Mouse (Mus musculus): ENCODE results near the gene Faap24. TPM values are rescaled to one million over a fixed set of nuclear protein-coding genes. Genes with fewer than 3 reads are reported as not detected.

The Faap24 gene
- polyA plus RNA-seq (2012; rRNA removed): 6.9 and 7.3 TPM in 2 replicates

DNA sequence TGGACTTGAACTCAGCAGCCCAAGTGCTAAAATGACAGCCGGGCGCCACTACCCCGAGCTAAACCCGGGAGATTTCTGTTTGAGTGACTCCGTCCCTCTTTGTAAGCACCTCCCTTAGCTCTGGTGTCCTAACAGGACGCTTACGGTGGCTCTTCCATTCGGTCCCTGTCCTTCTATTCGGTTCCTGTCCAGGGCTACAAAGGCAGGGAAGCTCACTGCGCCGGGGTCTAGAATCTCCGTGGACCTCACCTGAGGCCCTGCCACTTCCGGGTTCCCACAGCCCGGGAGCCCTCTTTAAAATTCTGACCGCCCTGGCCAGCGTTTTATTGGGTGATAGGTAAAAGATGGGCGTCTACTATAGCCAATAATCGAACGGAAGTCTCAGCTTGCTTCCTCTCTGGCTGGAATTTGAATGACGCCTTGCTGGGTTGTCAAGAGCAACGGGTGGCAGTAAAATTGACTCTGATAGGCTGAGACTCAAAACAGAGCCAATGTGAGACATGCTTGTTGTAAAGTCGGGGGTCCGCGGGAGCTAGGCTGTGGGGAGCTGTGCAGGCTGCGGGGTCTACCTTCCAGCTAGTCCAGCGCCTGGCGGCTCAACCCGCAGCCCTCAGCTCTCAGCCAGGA is at the start of gene Faap24, which contains the start of gene Cep89:
Gene Faap24 (minus strand): TSS at position 295 of the 627 bp plus-strand sequence.
Gene Cep89 (plus strand): TSS at position 494 of the 627 bp plus-strand sequence.

Other genes starting within 250 kb of the Faap24 start
- gene Slc7a10, start 210.5 kb downstream of the Faap24 start, polyA plus RNA-seq (2012; rRNA removed): 12.3 and 13.2 TPM in 2 replicates
- 73.7 and 80.6 TPM in 2 replicates for gene Lrp3, start 181.3 kb downstream of the Faap24 start, polyA plus RNA-seq (2012; rRNA removed)
- 18.7 and 20.1 TPM in 2 replicates for gene Gpatch1, start 78.4 kb downstream of the Faap24 start, polyA plus RNA-seq (2012; rRNA removed)
- 1.9 and 2.4 TPM in 2 replicates for gene Rhpn2, start 62.7 kb downstream of the Faap24 start, polyA plus RNA-seq (2012; rRNA removed)
- gene Cep89, start 199 bp upstream of the Faap24 start, polyA plus RNA-seq (2012; rRNA removed): 28.1 and 28.6 TPM in 2 replicates
- 0.12 TPM in 2 replicates for gene Slc7a9, start 52.0 kb upstream of the Faap24 start, polyA plus RNA-seq (2012; rRNA removed)
- 0.43 and 0.51 TPM in 2 replicates for gene Tdrd12, start 140.9 kb upstream of the Faap24 start, polyA plus RNA-seq (2012; rRNA removed)
- 81.9 and 86.2 TPM in 2 replicates for gene Nudt19, start 159.5 kb upstream of the Faap24 start, polyA plus RNA-seq (2012; rRNA removed)
- gene Rgs9bp, start 188.7 kb upstream of the Faap24 start, polyA plus RNA-seq (2012; rRNA removed): 0.41 and 0.47 TPM in 2 replicates
- 33.4 and 34.7 TPM in 2 replicates for gene Ankrd27, start 189.4 kb upstream of the Faap24 start, polyA plus RNA-seq (2012; rRNA removed)

All from central nervous system, embryonic 18 days (tissue).